ENCODE assay signal across 9 mouse cellular contexts in genomic region chr11:60706696-60707480, GRCm38 (mm10). TPM values are rescaled to one million over a fixed set of nuclear protein-coding genes. Genes with fewer than 3 reads are reported as not detected.
DNase-seq lines count a peak whose midpoint lies in the region; ATAC-seq and TF ChIP-seq lines count a peak whose summit lies in the region.
"Had no signal": no experiment of that assay in that cellular context is flagged by ENCODE, and none has a peak within 500 bp of the region (broad histone marks: within the 10 kb centered on the region; RNA-seq: fewer than 3 reads in every experiment).

No protein-coding gene starts in this region.

- ATAC-seq in cerebellum, adult (ENCODE audit: insufficient number of reproducible peaks, low FRiP score, low TSS enrichment) = no peak
- ATAC-seq: midbrain, embryonic 15.5 days had no signal

- no peak for TF ChIP-seq CTCF in layer of hippocampus, adult 2 months (conservative IDR thresholded peaks at IDR 0.05)
- TF ChIP-seq CTCF in C2C12 (IDR thresholded peaks at IDR 0.05; ENCODE audit: control insufficient read depth, insufficient read depth, insufficient read length) = no peak

- H3K79me3 ChIP-seq in C2C12 (ENCODE audit: low read depth) = peaks cover 32% of the 10 kb centered on the region

- H3ac ChIP-seq in C2C12 (ENCODE audit: control insufficient read depth, insufficient read length, low read depth) = peak overlapping the region; percentile 35

- H3K36me3 ChIP-seq in C2C12 (ENCODE audit: control insufficient read depth, insufficient read depth) = peaks cover 71% of the 10 kb centered on the region

- peak; percentile 13 for DNase-seq in cerebellum, adult 11-12 months
- DNase-seq in layer of hippocampus, adult 2 months (ENCODE audit: low spot score in 2 of 2) = peak in 1 of 2 experiments; percentile 17
- no peak for DNase-seq in layer of hippocampus, adult 18-20 months (ENCODE audit: low spot score in 2 of 2)
- peak; percentile 4 to 12 for DNase-seq in gastrocnemius, postnatal 36 days
- no peak for DNase-seq in Muller cell, postnatal 12 days (ENCODE audit: inconsistent ontology term)
- DNase-seq in B cell, adult 2 months = no peak

- peak overlapping the region; percentile 75 for H3K27ac ChIP-seq in layer of hippocampus, adult 2 months
- H3K27ac ChIP-seq: midbrain, embryonic 15.5 days had no signal

- peaks cover 36% of the 10 kb centered on the region for H3K79me2 ChIP-seq in C2C12 (ENCODE audit: control insufficient read depth, insufficient read depth)

- intact Hi-C loops in gastrocnemius, postnatal 36 days (cut with DNase I) = loop anchor here (10.0 kb wide), 1 partner anchor 152 kb away; no protein-coding TSS in a partner anchor

- no peaks in the 10 kb centered on the region for H3K27me3 ChIP-seq in C2C12 (ENCODE audit: control insufficient read depth, insufficient read depth, insufficient read length)
- H3K27me3 ChIP-seq: midbrain, embryonic 15.5 days had no signal

- H3K4me3 ChIP-seq in layer of hippocampus, adult 2 months = no peak overlapping the region
- H3K4me3 ChIP-seq in C2C12 (ENCODE audit: insufficient read depth, poor library complexity, severe bottlenecking) = no peak overlapping the region
- H3K4me3 ChIP-seq: midbrain, embryonic 15.5 days had no signal

TF ChIP-seq in C2C12, 6 proteins besides CTCF, POLR2A, EP300 and RAD21:
- TF ChIP-seq USF1 (IDR thresholded peaks at IDR 0.05; ENCODE audit: low read depth) (no peak), MYOG (IDR thresholded peaks at IDR 0.05; ENCODE audit: control insufficient read depth, extremely low read depth, insufficient read length) (no peak), CEBPB (IDR thresholded peaks at IDR 0.05; ENCODE audit: low read depth) (no peak), MYOD1 (IDR thresholded peaks at IDR 0.05; ENCODE audit: control insufficient read depth, insufficient read length, low read depth) (no peak), MAX (IDR thresholded peaks at IDR 0.05) (no peak), FOSL1 (IDR thresholded peaks at IDR 0.05; ENCODE audit: insufficient read depth, low read length, poor library complexity, severe bottlenecking) (no peak)

RNA-seq across cellular contexts. Expression of gene Llgl1, which starts 7.4 kb away (rescaled TPM):
- 10 to 100 TPM; 43.0 to 43.3 TPM for total RNA-seq in layer of hippocampus, adult 2 months (2021)
- total RNA-seq in layer of hippocampus, adult 18-20 months (2021) = 10 to 100 TPM; 39.2 to 41.1 TPM
- polyA plus RNA-seq in C2C12 (2012; fragmentation: generic; extraction: Trizol) = 46.8 TPM
- 1 to 10 TPM; 8.2 to 8.5 TPM for total RNA-seq in gastrocnemius, postnatal 36 days (2021)

RNA-seq across cellular contexts. Expression of gene Flii, which starts 20.2 kb away (rescaled TPM):
- 10 to 100 TPM; 59.5 to 68.2 TPM for total RNA-seq in layer of hippocampus, adult 2 months (2021)
- total RNA-seq in layer of hippocampus, adult 18-20 months (2021) = 10 to 100 TPM; 63.4 to 63.6 TPM
- 139 TPM for polyA plus RNA-seq in C2C12 (2012; fragmentation: generic; extraction: Trizol)
- 10 to 100 TPM; 91.5 to 95.2 TPM for total RNA-seq in gastrocnemius, postnatal 36 days (2021)

RNA-seq across cellular contexts. Expression of gene Mief2, which starts 21.3 kb away (rescaled TPM):
- 10 to 100 TPM; 21.2 to 25.0 TPM for total RNA-seq in layer of hippocampus, adult 2 months (2021)
- total RNA-seq in layer of hippocampus, adult 18-20 months (2021) = 10 to 100 TPM; 22.9 to 26.2 TPM
- polyA plus RNA-seq in C2C12 (2012; fragmentation: generic; extraction: Trizol) = 14.0 TPM
- total RNA-seq in gastrocnemius, postnatal 36 days (2021) = 10 to 100 TPM; 70.1 to 91.0 TPM

Comparison
In these comparisons a context has a peak if more than half of its experiments do, and no peak if none do; other contexts are left out.
1. DNase-seq: peak in cerebellum, adult 11-12 months (single experiment) and gastrocnemius, postnatal 36 days (2 of 2); none in layer of hippocampus, adult 18-20 months (0 of 2), Muller cell, postnatal 12 days (single experiment) and B cell, adult 2 months (0 of 2).
2. RNA of gene Llgl1, which starts 7.4 kb away (total RNA-seq): 43.0 to 43.3 TPM in layer of hippocampus, adult 2 months and 39.2 to 41.1 TPM in layer of hippocampus, adult 18-20 months; 8.2 to 8.5 TPM in gastrocnemius, postnatal 36 days; every median in the first group is over 4 times any median in the second.